Mouse (Mus musculus) hindbrain, embryonic 11.5 days (tissue): Measurements from ENCODE around the gene Hs6st3. TPM values are rescaled to one million over a fixed set of nuclear protein-coding genes. Genes with fewer than 3 reads are reported as not detected.

Source experiments
- ATAC-seq: fragments of 200-750 bp; cut with Nextera tagmentation; 2 replicates; pipeline ENCODE4 v1.8.0; 2017; ENCODE audit warnings: mild to moderate bottlenecking, moderate TSS enrichment, moderate library complexity; ENCODE audit not compliant: low FRiP score
- DNase-seq: peaks from one replicate; pipeline ENCODE4 v3.0.0-alpha.2; 2015; ENCODE audit warnings: low spot score
- H3K27ac ChIP-seq: fragments of 300-500 bp; sonication (generic); 2 replicates; pipeline ENCODE4 v1.5.1; 2014; ENCODE audit warnings: mild to moderate bottlenecking, low read depth, low read length
- H3K27me3 ChIP-seq: fragments of 300-500 bp; sonication (generic); 2 replicates; pipeline ENCODE4 v1.6.1; 2014; ENCODE audit warnings: mild to moderate bottlenecking, low read length, moderate library complexity, mixed read lengths; ENCODE audit not compliant: control insufficient read depth, insufficient read depth
- H3K36me3 ChIP-seq: fragments of 300-500 bp; sonication (generic); 2 replicates; pipeline ENCODE4 v1.6.1; 2014; ENCODE audit warnings: mild to moderate bottlenecking, low read length, moderate library complexity, mixed read lengths; ENCODE audit not compliant: control insufficient read depth, insufficient read depth
- H3K4me1 ChIP-seq: fragments of 300-500 bp; sonication (generic); replicated peaks from 2 replicates; pipeline ENCODE4 v1.6.1; 2014; ENCODE audit warnings: low read length, mixed read lengths; ENCODE audit not compliant: control insufficient read depth, insufficient read depth
- H3K4me2 ChIP-seq: fragments of 300-500 bp; sonication (generic); replicated peaks from 2 replicates; pipeline ENCODE4 v1.6.1; 2014; ENCODE audit warnings: mild to moderate bottlenecking, low read depth, low read length
- H3K4me3 ChIP-seq: fragments of 300-500 bp; sonication (generic); 2 replicates; pipeline ENCODE4 v1.5.1; 2014; ENCODE audit warnings: low read depth, low read length
- H3K9ac ChIP-seq: fragments of 300-500 bp; sonication (generic); 2 replicates; pipeline ENCODE4 v1.6.1; 2014; ENCODE audit warnings: low read depth, low read length
- H3K9me3 ChIP-seq: fragments of 300-500 bp; sonication (generic); 2 replicates; pipeline ENCODE4 v1.6.1; 2016; ENCODE audit warnings: low read length; ENCODE audit not compliant: control insufficient read depth
- WGBS: fragments of 180-500 bp; shearing (Covaris S2); extraction: QIAGEN DNeasy Blood & Tissue Kit; methylation state at CpG from one replicate; pipeline ENCODE4 v1.1.7; 2014; 5-methylcytosine and 5-hydroxymethylcytosine counted together
- polyA plus RNA-seq: library from polyadenylated mRNA; unstranded; fragments of >200 nt; fragmentation: Nextera tagmentation; extraction: Ambion mirVana; gene quantifications from 2 replicates; pipeline ENCODE4 v1.2.1, GENCODE M21; 2014

Hs6st3 gene
- polyA plus RNA-seq: 0.33 and 0.57 TPM in 2 replicates

DNA sequence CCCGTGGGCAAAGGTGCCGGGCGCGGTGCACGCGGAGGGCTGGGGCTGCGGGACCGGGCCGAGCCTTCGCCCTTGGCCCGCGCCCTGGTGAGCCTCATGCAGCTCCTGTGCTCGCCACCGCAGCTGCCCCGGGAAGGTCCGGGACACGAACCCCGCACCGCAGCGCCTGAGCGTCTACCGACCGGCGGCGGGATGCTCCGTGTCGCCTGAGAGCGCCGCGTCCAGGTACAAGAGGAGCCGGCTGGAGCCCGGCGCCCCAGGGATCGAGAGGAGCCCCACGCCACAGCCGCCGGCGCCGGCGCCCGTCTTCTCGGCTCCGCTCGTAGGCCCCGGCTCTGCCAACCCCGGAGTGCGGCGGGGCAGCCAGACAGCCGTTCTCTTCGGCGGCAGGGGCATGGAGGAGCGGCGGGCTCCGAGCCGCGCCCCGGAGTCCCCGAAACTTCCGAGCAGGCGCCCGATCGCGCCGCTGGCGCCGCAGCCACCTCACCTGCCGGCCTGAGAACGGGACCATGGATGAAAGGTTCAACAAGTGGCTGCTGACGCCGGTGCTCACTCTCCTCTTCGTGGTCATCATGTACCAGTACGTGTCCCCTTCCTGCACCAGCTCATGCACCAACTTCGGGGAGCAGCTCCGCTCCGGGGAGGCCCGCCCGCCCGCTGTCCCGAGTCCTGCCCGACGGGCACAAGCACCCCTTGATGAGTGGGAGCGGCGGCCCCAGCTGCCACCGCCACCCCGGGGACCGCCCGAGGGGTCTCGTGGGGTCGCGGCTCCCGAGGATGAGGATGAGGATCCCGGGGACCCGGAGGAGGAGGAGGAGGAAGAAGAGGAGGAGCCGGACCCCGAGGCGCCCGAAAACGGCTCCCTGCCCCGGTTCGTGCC is at the start of gene Hs6st3:
Gene Hs6st3 (plus strand): TSS at position 436 of the 880 bp plus-strand sequence.
- H3K9me3 ChIP-seq: no peaks in the 10 kb centered on the region
- H3K27ac ChIP-seq: no peak within 1 kb of the TSS
- H3K4me2 ChIP-seq: peak within 1 kb of the TSS; percentile 98
- no peaks in the 10 kb centered on the region for H3K36me3 ChIP-seq
- peak within 1 kb of the TSS; percentile 55 for H3K9ac ChIP-seq
- DNase-seq (peak; percentile 61), ATAC-seq (peak; percentile 69)
- peaks cover 45% of the 10 kb centered on the region for H3K27me3 ChIP-seq
- H3K4me1 ChIP-seq: peaks cover 6% of the 10 kb centered on the region; the same call in 1 of the 2 replicates
- peak within 1 kb of the TSS; percentile 62 for H3K4me3 ChIP-seq
- WGBS: 1% methylated on average over 79 of the region's 100 CpGs

DNA sequence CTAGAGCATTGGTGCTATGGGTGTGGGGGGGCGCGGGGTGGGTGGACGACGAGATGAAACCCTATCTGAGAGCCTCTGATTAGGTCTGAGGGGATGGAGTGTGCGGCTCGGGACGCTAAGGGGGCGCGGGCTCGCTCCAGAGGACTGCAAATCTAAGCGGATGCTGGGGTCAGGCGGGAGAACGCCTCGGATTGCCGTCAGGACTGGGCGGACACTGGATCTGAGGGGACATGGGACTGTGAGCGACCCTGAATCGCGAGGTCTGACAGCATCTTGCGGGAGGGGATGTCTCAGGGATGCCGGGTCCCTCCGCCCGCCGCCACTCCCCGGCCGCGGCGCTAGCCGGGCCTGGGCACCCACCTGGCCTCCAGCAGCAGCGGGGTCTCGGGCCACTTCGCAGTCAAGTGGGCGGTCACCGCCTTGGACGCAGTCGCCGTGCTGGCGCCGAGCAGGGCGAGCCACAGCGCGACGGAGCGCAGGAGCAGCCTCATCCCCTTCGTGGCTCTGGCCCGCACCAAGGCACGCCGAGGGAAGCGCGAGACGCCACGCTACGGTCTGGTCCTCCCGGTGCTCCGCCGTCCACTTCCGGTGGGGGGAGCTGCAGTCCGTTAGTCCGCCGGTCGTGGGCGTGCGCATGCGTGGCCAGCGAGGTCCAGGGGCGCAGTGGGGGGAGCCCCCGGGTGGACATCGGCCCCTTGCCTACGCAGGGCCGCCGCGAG is 39.1 kb upstream of the Hs6st3 start, which contains the start of gene Uggt2:
Gene Uggt2 (minus strand): TSS at position 580 of the 719 bp plus-strand sequence.
- Histone ChIP-seq H3K4me2 (peak within 1 kb of the TSS; percentile 78), H3K9ac (peak within 1 kb of the TSS; percentile 76), H3K4me1 (0 out of 2 replicates have a peak, but pooled peaks cover 2% of the 10 kb centered on the region), H3K27ac (peak within 1 kb of the TSS; percentile 71), H3K9me3 (no peaks in the 10 kb centered on the region), H3K27me3 (no peaks in the 10 kb centered on the region), H3K4me3 (peak within 1 kb of the TSS; percentile 52), H3K36me3 (no peaks in the 10 kb centered on the region)
- DNase-seq: peak; percentile 92
- 0% methylated on average over 56 of the region's 72 CpGs for WGBS
- peak; percentile 98 for ATAC-seq

DNA sequence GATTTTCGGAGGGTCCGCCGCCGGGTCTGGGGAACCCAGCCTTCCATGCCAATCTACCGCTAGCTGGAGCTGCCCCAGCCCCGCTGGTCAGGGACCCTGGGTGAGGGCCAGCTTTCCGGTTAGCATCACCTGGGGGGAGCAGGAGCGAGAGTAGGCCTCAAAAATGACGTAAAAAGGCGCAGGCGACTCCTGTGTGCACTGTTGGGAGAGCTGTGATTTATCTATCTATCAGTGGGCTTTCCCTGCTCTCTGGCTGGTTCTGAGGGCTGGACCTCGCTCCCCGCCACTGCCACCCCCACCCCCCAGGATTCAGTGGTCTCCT is 38.6 kb upstream of the Hs6st3 start:
- WGBS: under 1% methylated on average over 13 of the region's 13 CpGs

DNA sequence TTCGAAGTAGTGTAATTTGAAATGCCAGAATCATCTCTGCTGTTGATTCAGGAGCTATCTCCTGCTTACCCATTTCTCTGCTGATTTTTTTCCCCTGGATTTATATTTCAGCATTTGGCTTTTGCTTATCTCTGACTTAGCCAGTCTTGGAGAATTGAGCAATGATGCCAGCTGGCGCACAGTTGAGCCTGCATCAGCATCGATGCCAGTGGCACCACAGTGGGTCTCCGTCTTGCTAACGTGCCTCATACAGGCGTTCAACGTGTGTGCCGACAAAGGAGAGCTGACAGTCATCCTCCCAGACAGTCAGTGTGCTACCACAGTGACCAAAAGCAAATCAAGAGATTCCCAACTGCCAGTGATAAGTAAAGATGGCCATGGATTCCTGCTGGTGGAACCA is 30.6 kb upstream of the Hs6st3 start:
- H3K4me1 ChIP-seq: no peaks in the 10 kb centered on the region
- ATAC-seq (no peak), DNase-seq (no peak)
- no peaks in the 10 kb centered on the region for H3K27me3 ChIP-seq
- no peaks in the 10 kb centered on the region for H3K9me3 ChIP-seq
- no peak overlapping the region for H3K27ac ChIP-seq
- no peak overlapping the region for H3K9ac ChIP-seq
- H3K4me3 ChIP-seq: no peak overlapping the region
- H3K4me2 ChIP-seq: no peak overlapping the region
- WGBS: 91% methylated on average over 8 of the region's 8 CpGs
- H3K36me3 ChIP-seq: no peaks in the 10 kb centered on the region

More for the DNA sequence above, 38.6 kb upstream of the Hs6st3 start:
- DNase-seq (no peak), ATAC-seq (no peak; the same call in 1 of the 2 replicates)
- no peaks in the 10 kb centered on the region for H3K9me3 ChIP-seq
- no peaks in the 10 kb centered on the region for H3K36me3 ChIP-seq
- H3K4me2 ChIP-seq: peak overlapping the region; percentile 78
- H3K4me1 ChIP-seq: 0 out of 2 replicates have a peak, but pooled peaks cover 2% of the 10 kb centered on the region
- H3K27ac ChIP-seq: peak overlapping the region; percentile 71
- peak overlapping the region; percentile 76 for H3K9ac ChIP-seq
- H3K4me3 ChIP-seq: peak overlapping the region; percentile 52
- no peaks in the 10 kb centered on the region for H3K27me3 ChIP-seq

DNA sequence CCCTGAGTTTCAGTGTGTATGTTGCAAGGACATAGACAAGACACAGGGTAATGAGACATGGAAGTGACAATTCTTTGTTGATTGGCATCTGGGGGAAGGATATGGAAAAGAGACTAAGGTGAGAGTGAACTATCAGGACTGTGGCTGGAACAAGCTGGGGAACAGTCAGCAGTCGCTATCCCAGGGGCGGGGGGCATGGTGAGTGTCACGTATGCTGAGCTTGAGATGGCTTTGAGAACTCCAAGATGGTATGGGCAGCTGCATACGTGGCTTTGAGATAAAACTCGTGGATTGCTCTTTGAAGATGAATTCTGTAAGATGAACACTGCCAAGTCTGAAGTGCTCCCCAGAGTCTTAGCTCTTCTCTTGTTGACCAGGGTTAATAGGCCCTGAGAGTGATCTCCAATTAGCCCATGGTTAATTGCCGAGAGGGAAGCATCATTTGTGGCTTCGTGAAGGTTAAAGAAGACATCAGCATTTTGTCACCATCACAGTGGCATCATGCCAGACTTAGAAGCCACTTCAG is 29.3 kb upstream of the Hs6st3 start:
- Histone ChIP-seq H3K27ac (no peak overlapping the region), H3K9ac (no peak overlapping the region), H3K36me3 (no peaks in the 10 kb centered on the region), H3K4me3 (no peak overlapping the region), H3K9me3 (no peaks in the 10 kb centered on the region), H3K4me2 (no peak overlapping the region), H3K27me3 (no peaks in the 10 kb centered on the region), H3K4me1 (no peaks in the 10 kb centered on the region)
- WGBS: 78% methylated on average over 7 of the region's 7 CpGs
- no peak for ATAC-seq
- no peak for DNase-seq

DNA sequence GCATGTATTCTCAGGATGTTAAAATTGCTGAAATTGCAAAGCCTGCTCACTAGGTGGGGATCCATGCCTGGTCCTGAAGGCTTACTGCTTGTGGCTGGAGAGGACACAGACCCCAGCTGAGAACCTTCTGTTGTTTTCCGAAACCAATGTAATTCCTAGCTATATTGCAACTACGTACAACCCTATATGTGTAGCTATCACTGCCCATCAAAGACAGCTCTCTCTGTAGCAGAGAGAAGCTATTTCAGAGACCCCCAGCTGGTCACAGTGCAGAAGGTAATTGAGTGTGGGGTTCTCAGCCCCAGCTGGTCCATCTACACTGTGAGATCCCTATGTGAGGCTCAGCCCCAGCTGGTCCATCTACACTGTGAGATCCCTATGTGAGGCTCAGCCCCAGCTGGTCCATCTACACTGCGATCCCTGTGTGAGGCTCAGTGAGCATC is 28.3 kb upstream of the Hs6st3 start:
- Histone ChIP-seq H3K4me3 (no peak overlapping the region), H3K9ac (no peak overlapping the region), H3K36me3 (no peaks in the 10 kb centered on the region), H3K27me3 (no peaks in the 10 kb centered on the region), H3K9me3 (no peaks in the 10 kb centered on the region), H3K4me2 (no peak overlapping the region), H3K27ac (no peak overlapping the region), H3K4me1 (no peaks in the 10 kb centered on the region)
- DNase-seq (no peak), ATAC-seq (no peak)
- 79% methylated on average over 3 of the region's 3 CpGs for WGBS

DNA sequence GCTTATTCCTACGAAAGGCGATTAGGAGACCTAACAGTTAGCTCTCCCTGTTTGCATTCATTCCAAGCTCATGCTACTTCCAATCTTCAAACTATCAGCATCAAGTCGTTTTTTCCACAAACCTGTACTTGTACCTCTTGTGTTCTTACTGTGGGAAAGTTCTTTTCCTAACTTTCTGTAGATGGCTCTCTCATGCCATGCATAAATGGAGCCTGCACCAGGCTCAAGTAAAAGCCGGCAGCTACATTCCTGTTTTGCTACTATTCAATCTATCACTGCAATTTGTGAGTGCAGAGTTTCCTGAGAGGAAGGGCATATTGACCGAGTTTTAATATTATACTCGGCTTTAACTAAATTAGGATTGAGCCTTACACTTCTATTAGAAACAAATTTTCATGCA is 25.6 kb upstream of the Hs6st3 start:
- ATAC-seq (no peak), DNase-seq (no peak)
- Histone ChIP-seq H3K4me3 (no peak overlapping the region), H3K4me1 (no peaks in the 10 kb centered on the region), H3K9ac (no peak overlapping the region), H3K4me2 (no peak overlapping the region), H3K36me3 (no peaks in the 10 kb centered on the region), H3K27me3 (no peaks in the 10 kb centered on the region), H3K9me3 (no peaks in the 10 kb centered on the region), H3K27ac (no peak overlapping the region)
- WGBS: 75% methylated on average over 6 of the region's 6 CpGs

DNA sequence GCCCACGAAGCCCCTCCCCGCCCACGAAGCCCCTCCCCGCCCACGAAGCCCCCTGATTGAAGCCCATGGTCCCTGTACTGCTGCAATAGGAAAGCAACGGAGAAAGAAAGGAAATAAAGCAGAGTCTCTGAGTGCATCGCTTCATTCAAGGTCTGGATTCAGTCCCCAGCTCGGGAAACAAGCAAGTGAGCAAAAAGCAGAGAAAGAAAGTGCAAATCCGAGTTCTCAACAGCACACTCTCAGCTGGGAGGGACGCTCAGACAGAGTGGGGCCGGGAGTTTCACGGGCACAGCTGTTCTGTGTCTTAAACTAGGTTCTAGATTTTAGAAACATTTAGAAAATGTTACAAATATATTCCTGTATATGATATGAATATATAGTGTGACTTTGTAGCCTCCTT is 14.6 kb upstream of the Hs6st3 start:
- H3K4me3 ChIP-seq: peak overlapping the region; percentile 26
- 10% methylated on average over 12 of the region's 12 CpGs for WGBS
- peak; percentile 29; the same call in 1 of the 2 replicates for ATAC-seq
- no peaks in the 10 kb centered on the region for H3K4me1 ChIP-seq
- no peak overlapping the region for H3K27ac ChIP-seq
- H3K9me3 ChIP-seq: no peaks in the 10 kb centered on the region
- H3K4me2 ChIP-seq: peak overlapping the region; percentile 33
- H3K27me3 ChIP-seq: peaks cover 8% of the 10 kb centered on the region; the same call in 1 of the 2 replicates
- DNase-seq: peak; percentile 41
- no peak overlapping the region for H3K9ac ChIP-seq
- no peaks in the 10 kb centered on the region for H3K36me3 ChIP-seq
